Mouse (Mus musculus): Measurements from ENCODE around the gene Plxnb3. TPM values are rescaled to one million over a fixed set of nuclear protein-coding genes. Genes with fewer than 3 reads are reported as not detected.
A peak's percentile ranks its signal among the peaks of the same experiment; 100 is the strongest.
"Not testable (repeated sequence)": the region's sequence is repeated elsewhere in the genome, so short reads cannot be mapped to it uniquely, and the experiment has no call there.

Plxnb3 gene
- total RNA-seq (2015) (not detected in 2 replicates), total RNA-seq (2017) (0.50 TPM in 1 of 2 replicates, not detected in the other)

DNA sequence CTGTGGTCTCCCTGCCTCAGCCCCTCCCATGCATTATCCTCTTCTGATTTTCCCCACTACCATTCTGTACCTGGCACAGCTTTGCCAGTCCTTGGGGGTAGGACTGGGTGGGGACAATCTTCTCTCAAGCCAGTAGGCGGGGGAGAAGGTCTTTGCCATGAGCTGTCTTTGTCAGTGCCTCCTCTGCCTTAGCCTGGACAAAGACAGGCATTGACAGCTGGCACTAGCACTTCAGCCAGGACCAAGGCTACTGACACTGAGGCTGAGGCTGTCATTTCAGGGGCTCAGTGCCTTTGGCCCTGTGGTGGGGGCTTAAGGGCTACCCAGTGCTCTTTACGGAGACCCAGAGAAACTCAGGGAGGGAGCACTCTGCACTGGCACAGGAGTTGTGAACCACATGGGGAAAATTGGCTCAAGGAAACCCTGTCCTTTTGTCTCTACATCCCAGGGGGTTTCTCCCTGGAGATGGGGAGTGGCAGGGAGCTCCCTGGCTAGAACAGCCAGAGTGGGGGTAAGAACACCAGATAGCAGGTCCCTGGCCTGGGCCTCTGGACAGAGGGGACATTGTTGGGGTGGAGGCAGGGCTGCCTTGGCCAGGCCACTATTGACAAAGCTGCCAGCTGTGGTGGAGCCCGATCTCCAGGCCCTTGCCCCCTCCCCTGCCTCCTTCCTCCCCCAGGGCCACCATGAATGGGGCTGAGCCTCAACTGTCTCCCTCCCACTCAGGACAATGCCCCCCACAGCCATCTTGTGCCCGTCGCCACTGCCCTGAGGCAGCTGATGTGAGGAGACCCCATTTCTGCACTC is at the start of gene Plxnb3:
Gene Plxnb3, plus strand, starts transcription at position 757 of the 807 bp plus-strand sequence.
- no peak for ATAC-seq (replicated peaks; ENCODE audit: poor library complexity)

DNA sequence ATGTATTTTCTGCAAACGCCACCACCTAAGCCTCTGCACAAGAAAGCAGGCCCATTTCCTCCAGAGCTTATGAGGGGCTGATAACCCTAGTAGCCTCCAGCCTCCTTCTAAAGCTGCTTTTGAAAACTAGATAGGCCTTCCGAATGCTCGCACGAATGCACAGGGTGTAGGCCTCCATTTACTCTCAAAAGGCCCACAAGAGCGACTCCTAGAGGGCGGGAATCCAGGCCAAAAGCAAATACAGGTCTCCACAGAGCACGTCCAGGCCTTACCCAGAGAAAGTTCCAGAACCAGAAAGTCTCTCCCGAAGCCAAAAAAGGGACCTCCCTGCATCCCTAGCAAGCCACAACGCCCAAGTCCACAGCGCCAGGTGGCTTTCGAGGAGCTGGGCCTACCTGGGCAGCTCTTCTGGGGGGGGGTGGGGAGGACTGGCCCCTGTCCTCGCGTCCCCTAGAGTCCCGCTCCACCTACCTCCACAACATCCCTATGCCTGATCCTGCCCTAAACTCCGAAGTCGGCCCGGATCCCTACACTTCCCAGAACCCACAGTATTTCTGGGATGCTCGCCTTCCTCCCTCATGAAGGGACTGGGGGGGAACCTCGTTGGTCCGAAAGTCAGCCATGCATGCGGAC is 41.3 kb upstream of the Plxnb3 start:
- peak; percentile 18 for ATAC-seq (replicated peaks; ENCODE audit: poor library complexity)

GRCm38 (mm10) chrX:73716109-73716661 is 40.7 kb upstream of the Plxnb3 start, which contains the start of the genes Bcap31 and Abcd1:
TSS of gene Bcap31 (minus strand) at chrX:73716175.
TSS of gene Abcd1 (plus strand) at chrX:73716597.
- ATAC-seq (replicated peaks; ENCODE audit: poor library complexity) = peak; percentile 80

GRCm38 (mm10) chrX:73716709-73717545 is 40.0 kb upstream of the Plxnb3 start:
- ATAC-seq (replicated peaks; ENCODE audit: poor library complexity) = peak; percentile 1; the same call in 1 of the 2 replicates

- no peak for ATAC-seq (replicated peaks; ENCODE audit: poor library complexity)
These were observed 39.2 kb upstream of the Plxnb3 start for GRCm38 (mm10) chrX:73717667-73718066.

- no peak for ATAC-seq (replicated peaks; ENCODE audit: poor library complexity)
These were observed 38.6 kb upstream of the Plxnb3 start for GRCm38 (mm10) chrX:73718271-73718670.

DNA sequence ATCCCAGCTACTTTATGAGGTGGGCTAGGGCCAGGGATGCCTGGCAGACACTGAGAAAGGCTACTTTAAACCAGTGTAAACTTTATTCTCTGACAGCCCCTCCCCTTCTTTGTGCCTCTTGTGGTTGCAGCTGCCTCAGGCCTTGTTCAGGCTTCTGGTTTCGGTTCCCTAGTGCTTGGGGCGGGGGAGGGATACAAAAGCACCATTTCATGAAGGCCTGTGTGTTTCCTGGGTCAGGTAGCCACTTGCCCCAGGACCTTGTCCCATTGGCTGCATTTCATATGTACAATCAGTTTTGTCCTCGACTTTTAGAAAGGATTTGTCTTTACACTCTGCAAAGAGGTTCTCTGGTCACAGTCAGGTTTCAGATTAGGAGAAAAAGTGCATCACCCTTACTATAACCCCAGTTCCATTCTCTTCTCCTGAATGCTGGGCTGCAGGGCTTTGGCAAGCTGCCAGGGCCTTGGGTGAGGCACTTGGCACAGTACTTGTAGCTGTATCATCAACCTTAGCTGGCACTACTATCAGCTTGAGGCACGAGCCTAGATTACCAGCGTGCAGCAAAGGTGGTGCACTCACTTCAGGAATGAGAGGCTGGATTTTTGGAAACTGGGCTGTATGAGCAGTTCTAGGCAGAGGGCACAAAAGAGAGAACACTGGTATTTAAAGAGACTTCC is 38.1 kb upstream of the Plxnb3 start:
- ATAC-seq (replicated peaks; ENCODE audit: poor library complexity) = peak; percentile 11

DNA sequence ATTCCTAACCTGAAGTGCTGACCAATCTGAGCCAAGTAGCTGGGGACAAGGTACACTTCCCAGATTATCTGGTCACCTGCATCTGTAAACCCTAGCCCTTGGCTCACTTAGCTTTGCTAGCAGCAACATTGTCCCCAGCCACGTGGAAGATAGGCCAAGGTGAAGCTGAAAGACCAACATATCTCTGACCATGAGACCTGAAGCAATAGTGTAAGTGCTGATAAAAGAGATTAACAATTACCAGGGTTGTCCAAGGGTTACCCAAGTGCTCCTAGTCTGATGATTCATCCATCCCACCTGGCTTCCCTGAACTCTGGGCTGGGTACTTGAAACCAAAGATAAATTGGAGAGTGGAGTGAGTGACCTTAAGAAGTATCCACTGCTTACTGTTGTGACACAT is 26.0 kb upstream of the Plxnb3 start:
- ATAC-seq (replicated peaks; ENCODE audit: poor library complexity) = no peak

GRCm38 (mm10) chrX:73738155-73738554 is 18.7 kb upstream of the Plxnb3 start:
- peak; percentile 64; the same call in 1 of the 2 replicates for ATAC-seq (replicated peaks; ENCODE audit: poor library complexity)

DNA sequence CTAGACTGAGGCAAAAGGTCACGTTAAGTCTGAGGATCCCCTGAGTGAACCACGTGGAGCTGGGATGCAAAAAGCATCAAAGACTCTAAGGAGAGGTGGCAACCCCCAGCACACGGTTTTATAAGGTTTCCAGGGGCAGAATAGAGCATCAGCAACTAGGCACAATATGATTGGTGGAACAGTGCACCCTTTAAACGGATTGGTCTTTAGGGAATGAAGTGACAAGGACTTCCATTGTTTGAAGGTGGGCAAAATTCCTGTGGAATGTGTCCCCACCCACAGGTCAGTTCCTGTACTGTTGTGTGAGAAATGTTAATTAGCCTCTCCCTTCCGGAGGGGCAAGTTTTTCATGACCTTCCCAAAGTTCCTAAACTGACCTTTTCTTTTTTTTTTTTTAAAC is 17.7 kb upstream of the Plxnb3 start:
- no peak for ATAC-seq (replicated peaks; ENCODE audit: poor library complexity)

DNA sequence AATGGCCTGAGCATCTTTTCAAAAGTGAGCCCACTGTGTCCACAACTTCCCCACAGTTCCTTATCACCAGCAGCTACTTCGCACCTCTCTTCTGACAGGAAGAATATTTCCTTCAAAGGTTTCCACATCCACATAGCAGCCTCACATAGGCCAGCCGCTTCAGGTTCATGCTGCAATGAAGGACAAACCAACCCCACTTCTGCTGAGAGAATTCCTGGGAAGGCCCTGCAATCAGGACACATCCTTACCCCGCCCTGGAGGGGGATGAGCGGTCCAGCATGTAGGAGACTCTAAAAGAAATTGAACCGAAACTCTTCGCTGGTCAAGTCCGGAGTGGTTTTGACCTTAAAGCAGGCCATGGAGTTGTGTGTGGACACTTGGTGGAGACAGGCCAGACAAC is 17.0 kb upstream of the Plxnb3 start:
- not testable (repeated sequence) for ATAC-seq (replicated peaks; ENCODE audit: poor library complexity)

- no peak for ATAC-seq (replicated peaks; ENCODE audit: poor library complexity)
These were observed 12.0 kb upstream of the Plxnb3 start for GRCm38 (mm10) chrX:73744774-73745481.

DNA sequence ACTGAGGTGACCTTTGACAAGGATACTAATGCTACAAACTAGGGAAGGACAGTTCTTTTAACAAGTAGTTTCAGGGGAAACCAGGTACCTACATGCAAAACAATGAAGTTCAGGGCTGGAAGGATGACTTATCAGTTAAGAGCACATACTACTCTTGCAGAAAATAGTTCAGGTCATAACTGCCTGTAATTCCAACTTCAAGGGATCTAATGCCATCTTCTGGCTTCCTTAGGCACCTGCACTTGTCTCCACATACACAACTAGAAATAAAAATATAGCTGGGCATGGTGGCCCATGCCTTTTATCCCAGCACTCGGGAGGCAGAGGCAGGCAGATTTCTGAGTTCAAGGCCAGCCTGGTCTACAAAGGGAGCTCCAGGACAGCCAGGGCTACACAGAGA is 7.9 kb upstream of the Plxnb3 start:
- no peak; the same call in 1 of the 2 replicates for ATAC-seq (replicated peaks; ENCODE audit: poor library complexity)

DNA sequence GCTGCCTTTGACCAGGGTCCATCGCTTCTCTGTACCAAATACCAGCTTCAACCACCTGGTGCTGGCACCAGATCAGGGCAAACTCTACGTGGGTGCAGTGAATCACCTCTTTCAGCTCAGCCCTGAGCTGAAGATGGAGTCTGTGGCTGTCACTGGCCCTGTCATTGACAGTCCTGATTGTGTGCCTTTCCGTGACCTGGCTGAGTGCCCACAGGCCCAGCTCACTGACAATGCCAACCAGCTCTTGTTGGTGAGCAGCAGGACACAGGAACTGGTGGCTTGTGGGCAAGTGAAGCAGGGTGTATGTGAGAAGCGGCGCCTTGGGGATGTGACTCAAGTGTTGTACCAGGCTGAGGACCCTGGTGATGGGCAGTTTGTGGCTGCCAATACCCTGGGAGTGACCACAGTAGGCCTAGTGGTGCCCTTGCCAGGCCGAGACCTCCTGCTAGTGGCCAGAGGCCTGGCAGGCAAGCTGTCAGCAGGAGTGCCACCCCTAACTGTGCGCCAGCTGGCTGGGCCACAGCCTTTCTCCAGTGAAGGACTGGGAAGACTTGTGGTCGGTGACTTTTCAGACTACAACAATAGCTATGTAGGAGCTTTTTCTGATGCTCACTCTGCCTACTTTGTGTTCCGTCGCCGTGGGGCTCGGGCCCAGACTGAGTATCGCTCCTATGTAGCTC is 1.9 kb downstream of the Plxnb3 start:
- 0 out of 2 replicates have a peak, but pooled peaks have one; percentile 14 for ATAC-seq (replicated peaks; ENCODE audit: poor library complexity)

DNA sequence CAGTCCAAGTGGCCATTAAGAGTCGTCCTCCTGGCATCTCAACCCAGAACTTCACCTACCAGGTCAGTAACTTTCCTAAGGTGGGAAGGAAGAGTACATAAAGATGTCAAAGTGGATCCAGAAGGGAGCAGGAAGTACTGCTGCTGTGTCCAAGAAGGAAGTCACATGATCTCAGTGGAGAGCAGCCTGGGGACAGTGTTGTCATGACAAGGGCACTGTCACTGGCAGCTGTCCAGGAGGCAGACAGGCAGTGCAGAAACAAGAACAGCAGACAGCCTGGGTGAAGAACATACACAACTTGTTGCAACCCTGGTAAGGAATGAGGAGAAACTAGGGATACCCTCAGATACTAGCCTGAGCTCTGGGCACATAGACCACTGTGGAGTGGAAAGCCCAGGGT is 8.4 kb downstream of the Plxnb3 start:
- ATAC-seq (replicated peaks; ENCODE audit: poor library complexity) = peak; percentile 83

DNA sequence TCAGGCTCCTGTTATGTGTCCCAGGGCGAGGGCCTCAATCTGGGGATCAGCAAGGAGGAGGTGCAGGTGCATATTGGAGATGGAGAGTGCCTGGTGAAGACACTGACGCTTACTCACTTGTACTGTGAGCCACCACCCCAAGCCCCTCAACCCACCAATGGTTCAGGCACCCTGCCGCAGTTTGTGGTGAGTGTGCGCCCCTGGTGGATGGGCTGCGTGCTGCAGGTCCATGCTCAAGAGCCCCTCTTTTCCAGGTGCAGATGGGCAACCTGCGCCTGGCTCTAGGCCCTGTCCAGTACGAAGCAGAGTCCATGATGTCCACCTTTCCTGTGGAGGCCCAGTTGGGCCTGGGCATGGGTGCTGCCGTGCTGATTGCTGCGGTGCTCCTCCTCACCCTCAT is 10.4 kb downstream of the Plxnb3 start:
- peak; percentile 58; the same call in 1 of the 2 replicates for ATAC-seq (replicated peaks; ENCODE audit: poor library complexity)

DNA sequence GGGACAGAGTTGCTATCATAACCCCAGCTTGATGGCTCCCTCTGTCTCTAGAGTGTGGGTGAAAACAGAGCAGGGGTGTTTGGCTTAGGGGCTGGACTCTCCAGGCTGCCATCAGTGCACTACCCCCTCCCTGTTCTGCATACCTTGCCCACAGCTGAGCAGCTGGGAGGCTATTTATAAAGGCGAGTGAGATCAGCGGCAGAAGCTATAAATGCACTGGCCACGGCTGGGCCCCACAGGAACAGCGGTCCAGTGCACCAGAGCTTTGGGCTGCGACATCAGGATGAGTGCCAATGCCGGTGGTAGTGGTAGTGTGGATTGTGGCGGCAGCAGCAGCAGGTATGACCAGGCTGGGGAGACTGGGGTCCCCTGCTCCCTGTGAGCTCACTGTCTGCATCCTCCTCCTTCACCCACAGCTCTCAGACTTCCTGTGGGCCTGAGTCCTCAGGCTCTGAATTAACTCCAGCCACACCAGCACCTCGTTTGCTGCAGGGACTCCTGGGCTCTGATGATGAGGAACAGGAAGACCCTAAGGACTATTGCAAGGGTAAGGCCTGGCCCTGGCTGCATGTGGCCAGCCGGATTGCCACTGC is 17.4 kb downstream of the Plxnb3 start, which contains the start of gene Srpk3:
Gene Srpk3, plus strand, starts transcription at position 238 of the 593 bp plus-strand sequence.
- ATAC-seq (replicated peaks; ENCODE audit: poor library complexity) = peak; percentile 30

DNA sequence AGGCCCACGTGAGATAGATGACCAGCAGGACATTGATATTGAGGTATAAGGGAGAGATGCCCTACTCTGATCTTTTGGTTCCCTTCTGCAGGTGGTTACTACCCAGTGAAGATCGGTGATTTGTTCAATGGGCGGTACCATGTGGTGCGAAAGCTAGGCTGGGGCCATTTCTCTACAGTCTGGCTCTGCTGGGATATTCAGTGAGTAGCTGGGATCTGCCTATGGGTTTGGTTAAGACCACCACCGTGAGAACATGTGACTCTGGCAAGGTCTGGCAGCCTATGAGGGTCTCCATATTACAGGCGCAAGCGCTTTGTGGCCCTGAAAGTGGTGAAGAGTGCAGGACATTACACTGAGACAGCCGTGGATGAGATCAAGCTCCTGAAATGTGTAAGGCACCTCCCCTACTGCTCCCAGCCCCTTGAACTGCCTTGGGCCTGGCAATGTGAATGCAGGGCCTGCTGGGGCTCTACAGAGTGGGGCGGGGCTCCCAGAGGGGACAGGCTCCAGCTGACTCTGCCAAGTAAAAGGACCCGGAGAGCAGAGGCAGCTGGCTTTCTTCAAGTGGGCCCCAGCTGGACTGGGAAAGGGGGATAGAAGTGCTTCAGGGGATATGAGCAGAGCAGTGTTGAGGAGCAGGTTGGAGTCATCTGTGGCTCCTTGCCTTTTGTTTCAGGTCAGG is 18.1 kb downstream of the Plxnb3 start:
- ATAC-seq (replicated peaks; ENCODE audit: poor library complexity) = no peak

All from megakaryocyte progenitor cell, adult 5-6 weeks (primary cell).